Comparison of ENCODE assay signal across 8 mouse cellular contexts in the genomic region with DNA sequence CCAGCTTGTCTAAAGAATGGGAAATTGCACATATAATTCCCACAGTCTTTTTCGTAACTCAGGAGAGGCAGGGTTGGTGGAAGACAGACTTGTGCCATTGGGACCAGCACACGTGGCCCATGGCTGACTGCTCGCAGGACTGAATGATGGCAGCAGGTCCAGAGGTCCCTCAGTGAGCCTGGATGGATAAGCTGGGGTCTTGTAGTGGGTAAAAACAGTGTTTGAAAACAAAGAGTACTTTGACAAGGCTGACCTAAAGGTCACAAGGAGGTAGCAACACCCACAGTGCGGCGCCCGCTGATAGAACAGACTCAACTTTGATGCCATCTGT. TPM values are rescaled to one million over a fixed set of nuclear protein-coding genes. Genes with fewer than 3 reads are reported as not detected.
DNase-seq lines count a peak whose midpoint lies in the region; ATAC-seq and TF ChIP-seq lines count a peak whose summit lies in the region.
"Had no signal": no experiment of that assay in that cellular context is flagged by ENCODE, and none has a peak within 500 bp of the region (broad histone marks: within the 10 kb centered on the region; RNA-seq: fewer than 3 reads in every experiment).

No protein-coding gene starts in this region.

- peak; percentile 7; the same call in 1 of the 2 replicates for ATAC-seq in lung, postnatal 0 days
- ATAC-seq in forebrain, embryonic 13.5 days: peak; percentile 36
- ATAC-seq in limb, embryonic 15.5 days (ENCODE audit: insufficient number of reproducible peaks, low FRiP score, low TSS enrichment, low read depth): no peak
- ATAC-seq in stomach, embryonic 15.5 days (ENCODE audit: insufficient read depth, low FRiP score, low read depth): no peak

- H3K27ac ChIP-seq in lung, postnatal 0 days (ENCODE audit: low read length): peak overlapping the region; percentile 48; the same call in 1 of the 2 replicates
- H3K27ac ChIP-seq in forebrain, embryonic 13.5 days: no peak overlapping the region
- H3K27ac ChIP-seq in limb, embryonic 15.5 days: 0 out of 2 replicates have a peak overlapping the region, but pooled peaks have one; percentile 77
- no peak overlapping the region for H3K27ac ChIP-seq in stomach, embryonic 15.5 days

- H3K27me3 ChIP-seq in lung, postnatal 0 days (replicated peaks; ENCODE audit: insufficient read depth, low read length): no peaks in the 10 kb centered on the region
- no peaks in the 10 kb centered on the region for H3K27me3 ChIP-seq in forebrain, embryonic 13.5 days
- no peaks in the 10 kb centered on the region for H3K27me3 ChIP-seq in limb, embryonic 15.5 days
- no peaks in the 10 kb centered on the region for H3K27me3 ChIP-seq in stomach, embryonic 15.5 days (replicated peaks)

- peak overlapping the region; percentile 65 for H3K4me2 ChIP-seq in lung, postnatal 0 days (replicated peaks; ENCODE audit: low read depth, low read length)
- peak overlapping the region; percentile 95 for H3K4me2 ChIP-seq in forebrain, embryonic 13.5 days
- peak overlapping the region; percentile 84 for H3K4me2 ChIP-seq in limb, embryonic 15.5 days
- peak overlapping the region; percentile 83 for H3K4me2 ChIP-seq in stomach, embryonic 15.5 days

- H3K9me3 ChIP-seq in lung, postnatal 0 days (ENCODE audit: low read length): no peaks in the 10 kb centered on the region
- H3K9me3 ChIP-seq in forebrain, embryonic 13.5 days (replicated peaks): no peaks in the 10 kb centered on the region
- no peaks in the 10 kb centered on the region for H3K9me3 ChIP-seq in limb, embryonic 15.5 days
- no peaks in the 10 kb centered on the region for H3K9me3 ChIP-seq in stomach, embryonic 15.5 days

- TF ChIP-seq EP300 in lung, postnatal 0 days (IDR thresholded peaks at IDR 0.05): no peak

- DNase-seq in lung, postnatal 0 days (ENCODE audit: low spot score): no peak
- DNase-seq in lung, postnatal 10 days: no peak
- DNase-seq in urinary bladder, adult 2 months (ENCODE audit: low spot score): no peak
- DNase-seq in gastrocnemius, postnatal 10 days: no peak

- TF ChIP-seq CTCF in lung, postnatal 0 days (IDR thresholded peaks at IDR 0.05): no peak

- H3K9ac ChIP-seq in lung, postnatal 0 days (replicated peaks; ENCODE audit: low read depth): peak overlapping the region; percentile 69
- H3K9ac ChIP-seq in forebrain, embryonic 13.5 days: peak overlapping the region; percentile 92
- H3K9ac ChIP-seq in limb, embryonic 15.5 days: peak overlapping the region; percentile 70
- peak overlapping the region; percentile 68; the same call in 1 of the 2 replicates for H3K9ac ChIP-seq in stomach, embryonic 15.5 days

- peaks cover 12% of the 10 kb centered on the region for H3K4me1 ChIP-seq in lung, postnatal 0 days (ENCODE audit: insufficient read depth, low read depth, low read length)
- peaks cover 21% of the 10 kb centered on the region for H3K4me1 ChIP-seq in forebrain, embryonic 13.5 days
- peaks cover 20% of the 10 kb centered on the region for H3K4me1 ChIP-seq in limb, embryonic 15.5 days
- H3K4me1 ChIP-seq in stomach, embryonic 15.5 days: peaks cover 10% of the 10 kb centered on the region

- WGBS in lung, postnatal 0 days: 79% methylated on average over 6 of the region's 6 CpGs
- WGBS in forebrain, embryonic 13.5 days: 77% methylated on average over 6 of the region's 6 CpGs
- WGBS in limb, embryonic 15.5 days: 72% methylated on average over 6 of the region's 6 CpGs
- WGBS in stomach, embryonic 15.5 days: 77% methylated on average over 6 of the region's 6 CpGs

- H3K4me3 ChIP-seq in lung, postnatal 0 days (ENCODE audit: low read depth, low read length): peak overlapping the region; percentile 78
- peak overlapping the region; percentile 83 for H3K4me3 ChIP-seq in forebrain, embryonic 13.5 days
- H3K4me3 ChIP-seq in limb, embryonic 15.5 days: peak overlapping the region; percentile 86
- H3K4me3 ChIP-seq in stomach, embryonic 15.5 days (replicated peaks): peak overlapping the region; percentile 78

- no peaks in the 10 kb centered on the region for H3K36me3 ChIP-seq in lung, postnatal 0 days (ENCODE audit: insufficient read depth, low read length)
- peaks cover 20% of the 10 kb centered on the region for H3K36me3 ChIP-seq in forebrain, embryonic 13.5 days (ENCODE audit: poor library complexity, severe bottlenecking)
- peaks cover 21% of the 10 kb centered on the region; the same call in 1 of the 2 replicates for H3K36me3 ChIP-seq in limb, embryonic 15.5 days
- 0 out of 2 replicates have a peak, but pooled peaks cover 2% of the 10 kb centered on the region for H3K36me3 ChIP-seq in stomach, embryonic 15.5 days

RNA-seq across cellular contexts. Expression of gene Ciao2b, which starts 0.5 kb away (rescaled TPM):
- polyA plus RNA-seq in lung, postnatal 0 days (2015; fragmentation: Nextera tagmentation; extraction: Ambion mirVana): 70.2 and 72.9 TPM in 2 replicates
- polyA plus RNA-seq in forebrain, embryonic 13.5 days (2015; fragmentation: Nextera tagmentation; extraction: Ambion mirVana): 140 and 149 TPM in 2 replicates
- polyA plus RNA-seq in limb, embryonic 15.5 days (2015; fragmentation: Nextera tagmentation; extraction: Ambion mirVana): 83.0 and 92.9 TPM in 2 replicates
- 93.3 and 95.5 TPM in 2 replicates for polyA plus RNA-seq in stomach, embryonic 15.5 days (2015; fragmentation: Nextera tagmentation; extraction: Ambion mirVana)
- 53.2 and 69.5 TPM in 2 replicates for polyA plus RNA-seq in urinary bladder, adult 2 months (2012; rRNA removed)
- total RNA-seq in gastrocnemius, postnatal 10 days (2021): 10 to 100 TPM; 38.3 to 48.5 TPM

RNA-seq across cellular contexts. Expression of gene Rrad, which starts 11.2 kb away (rescaled TPM):
- polyA plus RNA-seq in lung, postnatal 0 days (2015; fragmentation: Nextera tagmentation; extraction: Ambion mirVana): 19.9 and 22.6 TPM in 2 replicates
- 1.3 and 2.4 TPM in 2 replicates for polyA plus RNA-seq in forebrain, embryonic 13.5 days (2015; fragmentation: Nextera tagmentation; extraction: Ambion mirVana)
- 25.9 and 44.8 TPM in 2 replicates for polyA plus RNA-seq in limb, embryonic 15.5 days (2015; fragmentation: Nextera tagmentation; extraction: Ambion mirVana)
- 6.5 and 7.9 TPM in 2 replicates for polyA plus RNA-seq in stomach, embryonic 15.5 days (2015; fragmentation: Nextera tagmentation; extraction: Ambion mirVana)
- 10.3 and 13.4 TPM in 2 replicates for polyA plus RNA-seq in urinary bladder, adult 2 months (2012; rRNA removed)
- 10 to 100 TPM; 17.0 to 34.2 TPM for total RNA-seq in gastrocnemius, postnatal 10 days (2021)

RNA-seq across cellular contexts. Expression of gene Cdh16, which starts 18.1 kb away (rescaled TPM):
- polyA plus RNA-seq in lung, postnatal 0 days (2015; fragmentation: Nextera tagmentation; extraction: Ambion mirVana): 13.8 and 17.2 TPM in 2 replicates
- polyA plus RNA-seq in forebrain, embryonic 13.5 days (2015; fragmentation: Nextera tagmentation; extraction: Ambion mirVana): not detected in 2 replicates
- 1.4 and 2.1 TPM in 2 replicates for polyA plus RNA-seq in limb, embryonic 15.5 days (2015; fragmentation: Nextera tagmentation; extraction: Ambion mirVana)
- polyA plus RNA-seq in stomach, embryonic 15.5 days (2015; fragmentation: Nextera tagmentation; extraction: Ambion mirVana): 0.92 and 2.7 TPM in 2 replicates
- not detected in 2 replicates for polyA plus RNA-seq in urinary bladder, adult 2 months (2012; rRNA removed)
- total RNA-seq in gastrocnemius, postnatal 10 days (2021): under 1 TPM; 0.54 to 0.63 TPM
- total RNA-seq: layer of hippocampus, postnatal 36 days had no signal

RNA-seq across cellular contexts. Expression of gene Pdp2, which starts 51.0 kb away (rescaled TPM):
- polyA plus RNA-seq in lung, postnatal 0 days (2015; fragmentation: Nextera tagmentation; extraction: Ambion mirVana): 5.9 and 6.0 TPM in 2 replicates
- 15.2 and 17.2 TPM in 2 replicates for polyA plus RNA-seq in forebrain, embryonic 13.5 days (2015; fragmentation: Nextera tagmentation; extraction: Ambion mirVana)
- polyA plus RNA-seq in limb, embryonic 15.5 days (2015; fragmentation: Nextera tagmentation; extraction: Ambion mirVana): 8.8 and 10.1 TPM in 2 replicates
- polyA plus RNA-seq in stomach, embryonic 15.5 days (2015; fragmentation: Nextera tagmentation; extraction: Ambion mirVana): 11.8 and 13.4 TPM in 2 replicates
- 6.1 and 7.2 TPM in 2 replicates for polyA plus RNA-seq in urinary bladder, adult 2 months (2012; rRNA removed)
- 1 to 10 TPM; 3.8 to 4.7 TPM for total RNA-seq in gastrocnemius, postnatal 10 days (2021)

Comparison
In these comparisons a context has a peak if more than half of its experiments do, and no peak if none do; other contexts are left out.
1. ATAC-seq: peak in lung, postnatal 0 days (single experiment) and forebrain, embryonic 13.5 days (single experiment); none in limb, embryonic 15.5 days (single experiment) and stomach, embryonic 15.5 days (single experiment).
2. H3K27ac ChIP-seq: peak in lung, postnatal 0 days (single experiment) and limb, embryonic 15.5 days (single experiment); none in forebrain, embryonic 13.5 days (single experiment) and stomach, embryonic 15.5 days (single experiment).
3. Peak in every context shown above with its lines, with median percentiles within 50 percentile points of each other: H3K4me2 ChIP-seq, H3K4me3 ChIP-seq and H3K9ac ChIP-seq.